Comparison of ENCODE assay signal across 8 mouse cellular contexts in genomic region chr17:24548435-24548834, GRCm38 (mm10). TPM values are rescaled to one million over a fixed set of nuclear protein-coding genes. Genes with fewer than 3 reads are reported as not detected.
DNase-seq lines count a peak whose midpoint lies in the region; ATAC-seq lines count a peak whose summit lies in the region.

No protein-coding gene starts in this region.

- no peak overlapping the region for H3K27ac ChIP-seq in forebrain, embryonic 11.5 days (ENCODE audit: low read depth, low read length)

- H3K27me3 ChIP-seq in megakaryocyte, embryonic 14.5 days (replicated peaks): peaks cover 4% of the 10 kb centered on the region
- peaks cover 10% of the 10 kb centered on the region; the same call in 1 of the 2 replicates for H3K27me3 ChIP-seq in forebrain, embryonic 11.5 days (ENCODE audit: control insufficient read depth, insufficient read depth, low read length)

- H3K4me3 ChIP-seq in megakaryocyte, embryonic 14.5 days (replicated peaks): peak overlapping the region; percentile 96
- H3K4me3 ChIP-seq in forebrain, embryonic 11.5 days (ENCODE audit: low read depth, low read length): no peak overlapping the region

- H3K36me3 ChIP-seq in megakaryocyte, embryonic 14.5 days (replicated peaks; ENCODE audit: low read length): peaks cover 8% of the 10 kb centered on the region
- H3K36me3 ChIP-seq in forebrain, embryonic 11.5 days (ENCODE audit: control insufficient read depth, insufficient read depth, low read length): no peaks in the 10 kb centered on the region

- no peak for ATAC-seq in megakaryocyte, adult 5-6 weeks (ENCODE audit: poor library complexity, severe bottlenecking)
- no peak for ATAC-seq in forebrain, embryonic 11.5 days (replicated peaks; ENCODE audit: low FRiP score)
- ATAC-seq in megakaryocyte progenitor cell, adult 5-6 weeks (replicated peaks; ENCODE audit: poor library complexity): 0 out of 2 replicates have a peak, but pooled peaks have one; percentile 17
- ATAC-seq in monocyte, adult 5-6 weeks (replicated peaks; ENCODE audit: insufficient number of reproducible peaks, low FRiP score, low TSS enrichment, poor library complexity, severe bottlenecking): no peak

- no peaks in the 10 kb centered on the region for H3K9me3 ChIP-seq in megakaryocyte, embryonic 14.5 days
- H3K9me3 ChIP-seq in forebrain, embryonic 11.5 days (ENCODE audit: control insufficient read depth, low read length): no peaks in the 10 kb centered on the region

- H3K4me1 ChIP-seq in megakaryocyte, embryonic 14.5 days: peaks cover 37% of the 10 kb centered on the region
- peaks cover 12% of the 10 kb centered on the region; the same call in 1 of the 2 replicates for H3K4me1 ChIP-seq in forebrain, embryonic 11.5 days (replicated peaks; ENCODE audit: control insufficient read depth, insufficient read depth, low read length)

- no peak for DNase-seq in forebrain, embryonic 11.5 days (ENCODE audit: low spot score)
- DNase-seq in kidney, adult 9 months: peak; percentile 67
- DNase-seq in left cerebral cortex, adult 8-10 months (ENCODE audit: low spot score in 2 of 2): no peak
- no peak for DNase-seq in adrenal gland, postnatal 14 days

- WGBS in forebrain, embryonic 11.5 days: 30% methylated on average over 9 of the region's 9 CpGs

- peak overlapping the region; percentile 86; the same call in 1 of the 2 replicates for H3K4me2 ChIP-seq in forebrain, embryonic 11.5 days (ENCODE audit: low read depth, low read length, severe bottlenecking)

- no peak overlapping the region for H3K9ac ChIP-seq in forebrain, embryonic 11.5 days (ENCODE audit: low read length)

RNA-seq across cellular contexts. Expression of gene Pkd1, which starts 1.2 kb away (rescaled TPM):
- polyA plus RNA-seq in megakaryocyte, embryonic 14.5 days (2012; ENCODE audit: insufficient read depth, low replicate concordance): 3.5 and 5.6 TPM in 2 replicates
- 7.8 and 10.8 TPM in 2 replicates for total RNA-seq in megakaryocyte, adult 5-6 weeks (2015)
- 13.1 and 19.9 TPM in 2 replicates for total RNA-seq in megakaryocyte, adult 5-6 weeks (2017)
- polyA plus RNA-seq in forebrain, embryonic 11.5 days (2014; fragmentation: Nextera tagmentation; extraction: Ambion mirVana): 19.0 and 23.9 TPM in 2 replicates
- 7.4 and 10.6 TPM in 2 replicates for total RNA-seq in megakaryocyte progenitor cell, adult 5-6 weeks (2015)
- 6.2 and 15.1 TPM in 2 replicates for total RNA-seq in megakaryocyte progenitor cell, adult 5-6 weeks (2017)
- 10 to 100 TPM; 67.7 to 81.1 (median 77.3) TPM for total RNA-seq in left cerebral cortex, adult 8-10 months (2022)
- 9.1 to 15.7 TPM (median 11.9 TPM) in 3 replicates for total RNA-seq in monocyte, adult 5-6 weeks (2017)
- total RNA-seq in adrenal gland, postnatal 14 days (2021): 42.2 and 44.3 TPM in 2 replicates

RNA-seq across cellular contexts. Expression of gene Rab26, which starts 14.4 kb away (rescaled TPM):
- polyA plus RNA-seq in megakaryocyte, embryonic 14.5 days (2012; ENCODE audit: insufficient read depth, low replicate concordance): not detected in 2 replicates
- 0.42 and 0.57 TPM in 2 replicates for total RNA-seq in megakaryocyte, adult 5-6 weeks (2015)
- total RNA-seq in megakaryocyte, adult 5-6 weeks (2017): 0.95 and 1.1 TPM in 2 replicates
- polyA plus RNA-seq in forebrain, embryonic 11.5 days (2014; fragmentation: Nextera tagmentation; extraction: Ambion mirVana): 1.8 and 2.7 TPM in 2 replicates
- 0.12 and 0.17 TPM in 2 replicates for total RNA-seq in megakaryocyte progenitor cell, adult 5-6 weeks (2015)
- total RNA-seq in megakaryocyte progenitor cell, adult 5-6 weeks (2017): 0.14 and 0.71 TPM in 2 replicates
- 10 to 100 TPM; 41.3 to 54.4 (median 48.4) TPM for total RNA-seq in left cerebral cortex, adult 8-10 months (2022)
- total RNA-seq in monocyte, adult 5-6 weeks (2017): 0.39 TPM in 1 of 3 replicates, not detected in the others
- total RNA-seq in adrenal gland, postnatal 14 days (2021): 1.1 and 1.8 TPM in 2 replicates

RNA-seq across cellular contexts. Expression of gene Traf7, which starts 20.7 kb away (rescaled TPM):
- polyA plus RNA-seq in megakaryocyte, embryonic 14.5 days (2012; ENCODE audit: insufficient read depth, low replicate concordance): 122 and 123 TPM in 2 replicates
- 46.4 and 48.1 TPM in 2 replicates for total RNA-seq in megakaryocyte, adult 5-6 weeks (2015)
- 81.3 and 82.8 TPM in 2 replicates for total RNA-seq in megakaryocyte, adult 5-6 weeks (2017)
- polyA plus RNA-seq in forebrain, embryonic 11.5 days (2014; fragmentation: Nextera tagmentation; extraction: Ambion mirVana): 113 and 123 TPM in 2 replicates
- 50.9 and 54.7 TPM in 2 replicates for total RNA-seq in megakaryocyte progenitor cell, adult 5-6 weeks (2015)
- total RNA-seq in megakaryocyte progenitor cell, adult 5-6 weeks (2017): 91.7 and 98.9 TPM in 2 replicates
- 10 to 100 TPM; 78.0 to 85.3 (median 83.4) TPM for total RNA-seq in left cerebral cortex, adult 8-10 months (2022)
- total RNA-seq in monocyte, adult 5-6 weeks (2017): 83.2 to 132 TPM (median 118 TPM) in 3 replicates
- 85.4 and 101 TPM in 2 replicates for total RNA-seq in adrenal gland, postnatal 14 days (2021)

Comparison
In these comparisons a context has a peak if more than half of its experiments do, and no peak if none do; other contexts are left out.
1. RNA of gene Rab26, which starts 14.4 kb away (total RNA-seq): 41.3 to 54.4 TPM in left cerebral cortex, adult 8-10 months; 1.1 to 1.8 TPM in adrenal gland, postnatal 14 days, 0.42 to 1.1 TPM in megakaryocyte, adult 5-6 weeks, 0.12 to 0.71 TPM in megakaryocyte progenitor cell, adult 5-6 weeks and 0.39 TPM in monocyte, adult 5-6 weeks; every median in the first group is over 10 times any median in the second.